Mouse (Mus musculus) neural tube, embryonic 14.5 days (tissue): ENCODE data around the gene Hcrtr1. TPM values are rescaled to one million over a fixed set of nuclear protein-coding genes. Genes with fewer than 3 reads are reported as not detected.

Experiments
- ATAC-seq: fragments of 200-750 bp; cut with Nextera tagmentation; 2 replicates; pipeline ENCODE4 v1.8.0; 2017; ENCODE audit warnings: low read depth, mild to moderate bottlenecking, moderate TSS enrichment, moderate library complexity
- H3K27ac ChIP-seq: fragments of 300-500 bp; sonication (generic); 2 replicates; pipeline ENCODE4 v1.5.1; 2014; ENCODE audit warnings: low read depth, mild to moderate bottlenecking, control low read depth, low read length, moderate library complexity, mixed read lengths
- H3K27me3 ChIP-seq: fragments of 300-500 bp; sonication (generic); 2 replicates; pipeline ENCODE4 v1.6.1; 2014; ENCODE audit warnings: low read length; ENCODE audit not compliant: control insufficient read depth, insufficient read depth
- H3K36me3 ChIP-seq: fragments of 300-500 bp; sonication (generic); 2 replicates; pipeline ENCODE4 v1.6.1; 2014; ENCODE audit warnings: low read length, mixed read lengths; ENCODE audit not compliant: control insufficient read depth, insufficient read depth
- H3K4me1 ChIP-seq: fragments of 300-500 bp; sonication (generic); 2 replicates; pipeline ENCODE4 v1.6.1; 2014; ENCODE audit warnings: low read length; ENCODE audit not compliant: control insufficient read depth, insufficient read depth
- H3K4me2 ChIP-seq: fragments of 300-500 bp; sonication (generic); 2 replicates; pipeline ENCODE4 v1.6.1; 2014; ENCODE audit warnings: mild to moderate bottlenecking, low read depth, low read length, control low read depth
- H3K4me3 ChIP-seq: fragments of 300-500 bp; sonication (generic); 2 replicates; pipeline ENCODE4 v1.5.1; 2014; ENCODE audit warnings: low read depth, low read length, control low read depth, mixed read lengths
- H3K9ac ChIP-seq: fragments of 300-500 bp; sonication (generic); replicated peaks from 2 replicates; pipeline ENCODE4 v1.6.1; 2014; ENCODE audit warnings: low read depth, mild to moderate bottlenecking, control low read depth, low read length, mixed read lengths
- H3K9me3 ChIP-seq: fragments of 300-500 bp; sonication (generic); 2 replicates; pipeline ENCODE4 v1.6.1; 2016; ENCODE audit warnings: low read length; ENCODE audit not compliant: control insufficient read depth
- WGBS: fragments of 180-500 bp; shearing (Covaris S2); extraction: QIAGEN DNeasy Blood & Tissue Kit; methylation state at CpG from one replicate; pipeline ENCODE4 v1.1.7; 2014; 5-methylcytosine and 5-hydroxymethylcytosine counted together
- polyA plus RNA-seq: library from polyadenylated mRNA; unstranded; fragments of >200 nt; fragmentation: Nextera tagmentation; extraction: Ambion mirVana; gene quantifications from 2 replicates; pipeline ENCODE4 v1.2.1, GENCODE M21; 2014

Hcrtr1 gene
- 1.2 and 1.8 TPM in 2 replicates for polyA plus RNA-seq

DNA sequence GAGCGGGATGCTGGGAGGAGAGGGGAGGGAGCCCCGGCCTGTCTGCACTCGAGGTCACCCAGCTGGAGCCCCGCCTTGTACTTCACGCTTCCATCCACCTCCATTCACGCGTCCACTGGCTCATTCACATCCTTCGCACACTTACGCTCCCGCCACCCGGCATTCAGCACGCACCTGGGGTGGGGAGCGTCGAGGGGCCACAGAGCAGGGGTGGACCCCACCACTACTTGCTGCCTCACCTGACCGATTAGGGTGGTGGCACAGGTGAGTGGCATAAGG, at the start of gene Hcrtr1:
Gene Hcrtr1, minus strand, starts transcription at position 146 of the 279 bp plus-strand sequence.
- Histone ChIP-seq H3K4me2 (peak within 1 kb of the TSS; percentile 63), H3K27ac (no peak within 1 kb of the TSS), H3K4me1 (peaks cover 12% of the 10 kb centered on the region; the same call in 1 of the 2 replicates), H3K9ac (peak within 1 kb of the TSS; percentile 41), H3K27me3 (peaks cover 13% of the 10 kb centered on the region), H3K9me3 (no peaks in the 10 kb centered on the region), H3K36me3 (no peaks in the 10 kb centered on the region), H3K4me3 (peak within 1 kb of the TSS; percentile 29)
- 0% methylated on average over 14 of the region's 15 CpGs for WGBS
- ATAC-seq: peak; percentile 36

DNA sequence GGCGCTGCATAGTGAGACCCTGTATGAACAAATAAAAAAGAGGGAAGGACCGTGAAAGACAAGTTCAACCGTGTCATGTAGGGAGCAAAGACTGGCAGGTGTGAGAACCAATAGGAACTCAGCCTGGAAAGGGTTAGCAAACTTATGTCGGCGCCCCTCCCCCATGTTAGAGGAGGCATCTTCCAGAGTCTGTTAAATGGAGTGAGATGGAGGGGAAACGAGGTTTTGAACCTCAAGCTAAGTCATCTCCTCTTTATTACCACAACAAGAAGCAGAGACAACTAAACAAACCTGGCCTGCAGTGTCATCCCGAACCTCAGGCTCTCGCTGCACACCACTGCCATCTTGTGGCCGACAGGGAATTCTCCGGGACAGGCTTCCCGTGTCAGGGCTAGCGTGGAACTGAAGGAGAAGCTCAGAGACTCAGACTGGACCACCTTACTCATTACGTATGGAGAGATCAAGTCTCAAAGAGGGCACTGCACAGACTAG, 49.7 kb upstream of the Hcrtr1 start:
- Histone ChIP-seq H3K9me3 (no peaks in the 10 kb centered on the region), H3K27ac (no peak overlapping the region), H3K9ac (no peak overlapping the region), H3K4me2 (peak overlapping the region; percentile 12; the same call in 1 of the 2 replicates), H3K27me3 (no peaks in the 10 kb centered on the region; the same call in 1 of the 2 replicates), H3K4me1 (no peaks in the 10 kb centered on the region), H3K36me3 (no peaks in the 10 kb centered on the region), H3K4me3 (no peak overlapping the region)
- 5% methylated on average over 13 of the region's 13 CpGs for WGBS
- peak; percentile 78; the same call in 1 of the 2 replicates for ATAC-seq

DNA sequence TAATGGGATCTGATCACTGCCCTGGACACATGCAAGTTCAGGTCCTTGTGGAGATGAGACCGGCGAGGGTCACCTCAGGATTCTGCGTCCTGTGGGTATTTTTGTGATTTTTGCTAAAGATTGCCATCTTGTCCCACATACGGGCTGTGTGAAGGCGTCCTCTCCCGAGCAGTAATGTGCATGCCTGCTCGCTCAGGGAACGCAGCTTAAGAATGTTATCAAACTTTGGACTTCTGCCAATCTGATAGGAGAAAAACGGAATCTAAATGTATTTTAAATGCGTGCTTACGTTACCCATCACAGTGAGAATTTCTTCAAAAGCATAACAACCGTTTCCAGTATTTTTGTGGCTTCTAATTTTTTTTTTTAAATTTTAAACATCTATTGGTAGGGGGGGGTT, 47.7 kb upstream of the Hcrtr1 start:
- Histone ChIP-seq H3K4me1 (no peaks in the 10 kb centered on the region), H3K9ac (no peak overlapping the region), H3K4me2 (no peak overlapping the region), H3K36me3 (no peaks in the 10 kb centered on the region), H3K27me3 (no peaks in the 10 kb centered on the region; the same call in 1 of the 2 replicates), H3K4me3 (no peak overlapping the region), H3K9me3 (no peaks in the 10 kb centered on the region), H3K27ac (no peak overlapping the region)
- 83% methylated on average over 12 of the region's 12 CpGs for WGBS
- ATAC-seq: no peak

DNA sequence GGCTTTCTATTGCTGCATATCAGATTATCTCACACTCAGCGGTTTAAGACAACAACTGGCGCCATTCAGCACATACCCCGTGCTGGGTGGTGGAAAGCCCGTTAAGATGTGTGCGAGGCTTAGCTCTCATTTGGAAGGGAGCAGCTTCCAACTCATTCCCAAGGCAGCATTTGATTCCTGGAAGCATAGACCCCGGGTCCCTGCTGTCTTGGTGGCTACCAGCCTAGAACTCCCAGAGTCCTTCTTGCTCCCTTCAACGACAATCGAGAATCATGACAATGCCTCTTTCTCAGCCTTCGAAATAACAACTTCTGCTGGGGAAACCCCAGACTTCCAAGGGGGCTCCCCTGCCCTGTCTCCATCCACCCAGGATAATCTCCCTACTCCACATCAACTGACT, 47.3 kb upstream of the Hcrtr1 start:
- Histone ChIP-seq H3K36me3 (no peaks in the 10 kb centered on the region), H3K27me3 (no peaks in the 10 kb centered on the region; the same call in 1 of the 2 replicates), H3K27ac (no peak overlapping the region), H3K4me2 (no peak overlapping the region), H3K9ac (no peak overlapping the region), H3K4me1 (no peaks in the 10 kb centered on the region), H3K9me3 (no peaks in the 10 kb centered on the region), H3K4me3 (no peak overlapping the region)
- WGBS: 88% methylated on average over 9 of the region's 9 CpGs
- no peak for ATAC-seq

DNA sequence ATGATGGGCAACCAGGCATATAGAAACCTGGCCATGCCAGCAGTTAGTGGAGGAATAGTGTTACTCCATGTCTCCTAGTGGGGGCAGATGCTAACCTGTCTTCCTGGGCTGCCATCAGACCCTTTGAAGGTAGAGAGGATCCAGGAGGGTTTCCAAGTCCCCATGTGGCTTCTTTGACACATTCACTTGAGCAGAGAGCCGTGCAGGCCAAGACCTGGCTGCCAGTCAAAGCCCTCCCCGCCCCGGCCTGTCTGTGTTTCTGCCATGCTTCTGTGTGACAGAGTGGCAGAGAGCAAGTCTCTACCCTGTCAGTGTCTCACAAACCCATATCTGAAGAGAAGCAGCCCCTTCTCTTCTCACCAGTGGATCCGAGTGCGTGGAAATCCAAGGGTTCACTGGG, 44.7 kb upstream of the Hcrtr1 start:
- no peak overlapping the region for H3K4me2 ChIP-seq
- no peak overlapping the region for H3K9ac ChIP-seq
- H3K36me3 ChIP-seq: no peaks in the 10 kb centered on the region
- H3K27ac ChIP-seq: no peak overlapping the region
- no peaks in the 10 kb centered on the region for H3K9me3 ChIP-seq
- 92% methylated on average over 5 of the region's 5 CpGs for WGBS
- H3K4me1 ChIP-seq: no peaks in the 10 kb centered on the region
- H3K27me3 ChIP-seq: no peaks in the 10 kb centered on the region
- no peak overlapping the region for H3K4me3 ChIP-seq
- ATAC-seq: no peak

DNA sequence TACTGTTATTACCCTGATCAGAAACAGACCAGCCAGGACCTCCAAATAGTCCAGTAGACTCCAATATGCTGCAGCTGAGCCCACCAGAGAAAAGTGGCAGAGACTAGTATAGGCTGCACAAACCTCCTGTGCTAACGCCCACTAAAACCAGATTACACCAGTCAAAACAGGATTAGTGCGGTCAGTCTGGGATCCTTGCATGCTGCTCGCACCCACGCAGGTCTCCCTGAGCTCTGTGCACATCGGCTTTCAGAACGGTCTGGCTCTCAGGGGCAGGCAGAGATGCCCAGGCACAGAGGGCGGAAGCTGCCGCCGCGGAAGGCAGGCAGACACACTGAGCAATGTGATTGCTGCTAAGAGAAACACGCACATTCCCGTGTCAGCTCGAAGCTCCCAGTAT, 43.9 kb upstream of the Hcrtr1 start:
- Histone ChIP-seq H3K4me3 (no peak overlapping the region), H3K4me2 (no peak overlapping the region), H3K9ac (no peak overlapping the region), H3K36me3 (no peaks in the 10 kb centered on the region), H3K27ac (no peak overlapping the region), H3K27me3 (no peaks in the 10 kb centered on the region), H3K9me3 (no peaks in the 10 kb centered on the region), H3K4me1 (no peaks in the 10 kb centered on the region)
- no peak for ATAC-seq
- 84% methylated on average over 13 of the region's 13 CpGs for WGBS

DNA sequence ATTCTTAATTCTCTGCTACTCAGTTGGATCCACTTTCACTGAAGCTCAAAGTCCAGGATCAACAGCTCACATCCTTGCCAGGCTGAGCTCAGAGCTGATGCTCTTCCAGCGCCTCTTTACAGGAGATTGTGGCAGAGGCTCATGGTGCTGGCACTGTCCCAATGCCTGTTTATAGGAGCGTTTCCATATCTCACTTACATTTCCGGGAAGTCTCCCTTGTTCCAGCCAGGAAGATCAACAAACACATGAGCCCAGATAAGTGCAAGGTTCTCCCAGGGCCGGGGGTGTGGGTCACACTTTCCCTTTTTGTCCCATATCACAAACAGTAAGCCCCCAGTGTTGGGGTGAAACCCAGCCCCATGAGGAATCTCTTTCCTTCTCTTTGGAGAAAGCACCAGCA, 42.7 kb upstream of the Hcrtr1 start:
- no peak overlapping the region for H3K4me3 ChIP-seq
- H3K27ac ChIP-seq: no peak overlapping the region
- H3K9ac ChIP-seq: no peak overlapping the region
- H3K27me3 ChIP-seq: no peaks in the 10 kb centered on the region
- WGBS: 81% methylated on average over 4 of the region's 4 CpGs
- no peak overlapping the region for H3K4me2 ChIP-seq
- no peaks in the 10 kb centered on the region for H3K36me3 ChIP-seq
- no peaks in the 10 kb centered on the region for H3K4me1 ChIP-seq
- H3K9me3 ChIP-seq: no peaks in the 10 kb centered on the region
- ATAC-seq: no peak

DNA sequence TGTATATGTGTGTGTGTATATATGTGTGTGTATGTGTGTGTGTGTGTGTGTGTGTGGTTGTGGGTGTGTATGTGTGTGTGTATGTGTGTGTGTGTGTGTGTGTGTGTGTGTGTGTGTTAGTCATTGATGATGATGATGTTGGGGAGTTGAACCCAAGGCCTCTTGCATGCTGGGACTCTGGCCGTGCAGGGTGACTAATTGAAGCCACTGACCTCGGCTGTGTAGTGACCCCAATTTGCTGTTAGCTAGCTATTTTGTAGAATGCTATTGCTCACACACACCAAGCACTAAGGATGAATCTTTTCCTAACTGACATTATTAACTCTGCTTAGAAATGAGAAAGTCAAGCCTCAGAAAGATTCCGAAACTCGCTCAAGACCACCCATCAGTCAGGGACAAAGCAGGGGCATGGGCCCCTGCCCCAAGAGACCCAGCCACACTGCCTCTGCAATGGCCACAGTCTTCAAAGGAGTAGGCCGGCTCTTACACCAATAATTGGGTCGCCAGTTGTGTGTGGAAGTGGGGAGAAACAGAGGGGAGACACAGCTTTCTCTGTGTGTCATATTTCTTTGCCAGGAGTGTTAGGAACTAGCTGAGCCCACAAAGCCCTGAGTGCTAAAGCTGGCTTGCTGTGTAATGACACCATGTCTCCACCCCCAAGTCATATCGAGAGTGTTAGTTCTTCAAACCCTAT, 41.9 kb upstream of the Hcrtr1 start:
- Histone ChIP-seq H3K9me3 (no peaks in the 10 kb centered on the region), H3K4me2 (no peak overlapping the region), H3K27ac (no peak overlapping the region), H3K27me3 (no peaks in the 10 kb centered on the region), H3K36me3 (no peaks in the 10 kb centered on the region), H3K4me3 (no peak overlapping the region), H3K9ac (no peak overlapping the region), H3K4me1 (no peaks in the 10 kb centered on the region)
- ATAC-seq: no peak
- 72% methylated on average over 7 of the region's 7 CpGs for WGBS

DNA sequence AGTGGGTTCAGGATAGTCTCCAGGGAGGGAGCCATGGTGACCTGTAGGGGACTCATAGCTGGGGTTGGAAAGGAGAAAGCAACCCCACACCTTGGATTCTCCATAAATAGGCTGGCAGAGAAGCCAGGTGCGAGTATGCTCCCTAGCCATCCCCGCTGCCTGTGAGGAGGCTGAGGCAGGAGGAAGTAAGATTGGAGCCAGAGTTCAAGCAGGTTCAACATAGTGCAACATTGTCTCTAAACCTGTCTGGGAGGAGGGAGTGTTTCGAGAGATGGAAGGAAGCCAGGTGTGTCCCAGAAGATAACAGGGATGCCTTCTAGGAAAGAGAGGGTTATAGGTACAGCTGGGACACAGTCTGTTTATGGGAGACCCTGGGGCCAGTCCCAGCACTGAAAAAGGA, 40.7 kb upstream of the Hcrtr1 start:
- no peaks in the 10 kb centered on the region for H3K9me3 ChIP-seq
- H3K27me3 ChIP-seq: 0 out of 2 replicates have a peak, but pooled peaks cover 2% of the 10 kb centered on the region
- WGBS: 87% methylated on average over 3 of the region's 3 CpGs
- no peak overlapping the region for H3K4me2 ChIP-seq
- no peak overlapping the region for H3K4me3 ChIP-seq
- no peaks in the 10 kb centered on the region for H3K36me3 ChIP-seq
- no peak overlapping the region for H3K27ac ChIP-seq
- ATAC-seq: no peak
- no peak overlapping the region for H3K9ac ChIP-seq
- H3K4me1 ChIP-seq: peaks cover 4% of the 10 kb centered on the region
